Mouse (Mus musculus) stomach, postnatal 0 days (tissue): ENCODE measurements around the gene Fcamr.

ENCODE experiments used
- CTCF ChIP-seq: IDR thresholded peaks from 2 replicates; pipeline ENCODE4 v1.5.1; 2016; ENCODE audit warnings: antibody characterized with exemption, low read depth, mild to moderate bottlenecking, moderate library complexity
- EP300 ChIP-seq: optimal IDR thresholded peaks from 2 replicates; pipeline ENCODE3; 2016; ENCODE audit warnings: antibody characterized with exemption

- TF ChIP-seq CTCF = no peak
- TF ChIP-seq EP300 = no peak
Measured at GRCm38 (mm10) chr1:130821911-130822625, 21.4 kb downstream of the Fcamr start.
